Mouse (Mus musculus) bone marrow macrophage, adult 2 months (primary cell): ENCODE results near the gene Abca2. TPM values are rescaled to one million over a fixed set of nuclear protein-coding genes. Genes with fewer than 3 reads are reported as not detected.

ENCODE experiments used
- H3K27ac ChIP-seq: 2 replicates; pipeline ENCODE4 v1.5.1; 2012; ENCODE audit warnings: low read depth, low read length; ENCODE audit not compliant: insufficient read depth
- H3K4me1 ChIP-seq: 2 replicates; pipeline ENCODE4 v1.6.1; 2012; ENCODE audit warnings: low read length; ENCODE audit not compliant: control insufficient read depth, insufficient read depth
- H3K4me3 ChIP-seq: 2 replicates; pipeline ENCODE4 v1.5.1; 2012; ENCODE audit warnings: mild to moderate bottlenecking, low read length, moderate library complexity; ENCODE audit not compliant: insufficient read depth
- CTCF ChIP-seq: IDR thresholded peaks from 2 replicates; pipeline ENCODE4 v1.5.1; 2012; ENCODE audit warnings: low read depth, mild to moderate bottlenecking, low read length, moderate library complexity
- POLR2A ChIP-seq: IDR thresholded peaks from 2 replicates; pipeline ENCODE4 v1.6.1; 2012; ENCODE audit warnings: mild to moderate bottlenecking, low read depth, low read length, borderline replicate concordance
- polyA plus RNA-seq: library from polyadenylated mRNA; stranded (reverse); fragments of >200 nt; gene quantifications from 2 replicates; pipeline ENCODE4 v1.2.4, GENCODE M21; 2012; ENCODE audit not compliant: missing spikeins, insufficient read depth, insufficient read length

Abca2 gene
- polyA plus RNA-seq, 1 experiment: 16.4 TPM

DNA sequence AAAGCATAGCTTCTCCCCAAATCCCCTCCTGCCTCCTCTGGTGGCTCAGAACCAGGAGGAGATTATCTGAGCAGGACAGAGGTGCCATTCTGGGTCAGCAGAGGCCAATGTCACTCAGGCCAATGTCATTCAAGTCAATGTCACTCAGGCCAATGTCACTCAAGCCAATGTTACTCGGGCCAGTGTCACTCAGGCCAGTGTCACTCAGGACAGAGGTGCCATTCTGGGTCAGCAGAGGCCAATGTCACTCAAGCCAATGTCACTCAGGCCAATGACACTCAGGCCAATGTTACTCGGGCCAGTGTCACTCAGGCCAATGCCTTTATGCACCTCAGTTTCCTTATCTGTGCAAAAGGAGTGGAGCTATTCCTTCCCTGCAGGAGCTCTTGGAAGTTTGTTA lies 44.0 kb downstream of the Abca2 start:
- H3K27ac ChIP-seq: no peak overlapping the region

DNA sequence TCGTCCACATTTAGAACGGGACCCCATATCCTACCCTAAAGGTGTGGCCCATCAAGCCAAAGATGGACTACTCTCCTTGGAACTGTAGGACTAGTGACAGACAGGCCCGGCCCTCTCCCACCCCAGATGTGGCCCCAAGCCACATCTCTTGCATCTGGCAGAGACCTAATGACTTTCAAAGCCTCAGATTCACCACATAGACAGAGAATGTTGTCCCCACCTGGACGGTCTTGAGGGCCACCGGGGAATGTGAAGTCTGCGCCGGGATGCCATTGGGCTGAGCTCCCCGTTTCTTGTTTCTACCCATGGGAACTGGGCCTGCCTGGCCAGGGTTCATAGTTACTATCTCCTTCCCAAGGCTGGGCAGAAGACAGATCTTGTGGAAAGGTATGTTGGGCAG lies 49.0 kb downstream of the Abca2 start:
- H3K4me1 ChIP-seq: no peaks in the 10 kb centered on the region; the same call in 1 of the 2 replicates
- TF ChIP-seq POLR2A (no peak), CTCF (no peak)
- H3K4me3 ChIP-seq: no peak overlapping the region
- no peak overlapping the region for H3K27ac ChIP-seq

More for the DNA sequence above, 44.0 kb downstream of the Abca2 start:
- no peak for TF ChIP-seq POLR2A
- no peak for TF ChIP-seq CTCF
- H3K4me3 ChIP-seq: no peak overlapping the region
- H3K4me1 ChIP-seq: no peaks in the 10 kb centered on the region

DNA sequence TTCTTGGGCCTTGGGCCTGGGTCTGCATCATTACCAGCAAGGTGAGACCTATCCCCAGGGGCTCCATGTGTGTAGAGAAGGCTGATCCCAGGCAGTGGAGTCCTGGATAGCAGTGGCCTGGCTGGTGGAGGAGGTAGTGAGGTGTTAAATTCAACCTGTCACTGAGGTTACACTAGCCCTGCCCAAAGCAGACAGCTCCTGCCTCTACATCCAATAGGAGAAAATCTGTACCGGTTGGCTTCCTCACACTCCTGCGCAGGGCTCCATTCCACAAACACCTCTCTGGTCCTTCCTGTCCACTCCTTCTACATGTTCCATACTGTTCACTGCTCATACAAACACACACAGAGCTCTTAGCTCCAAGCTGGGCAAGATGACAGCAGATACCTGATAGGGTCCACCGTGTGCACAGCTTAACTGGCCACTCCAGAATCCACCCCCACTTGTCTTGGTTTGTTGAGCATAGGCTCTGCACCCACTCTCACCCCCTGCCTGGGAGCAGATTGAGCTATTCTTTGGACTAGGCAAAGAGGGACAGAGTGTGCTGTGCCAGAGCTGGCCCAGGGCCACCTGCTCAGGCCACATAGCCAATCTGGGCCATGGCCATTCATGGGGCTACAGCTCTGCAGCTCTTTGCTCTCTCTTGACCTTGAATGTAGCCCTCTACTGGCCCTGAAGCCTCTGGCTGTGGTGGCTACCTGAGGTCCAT lies 49.6 kb downstream of the Abca2 start:
- Histone ChIP-seq H3K4me3 (no peak overlapping the region), H3K27ac (no peak overlapping the region), H3K4me1 (no peaks in the 10 kb centered on the region; the same call in 1 of the 2 replicates)
- no peak for TF ChIP-seq CTCF
- TF ChIP-seq POLR2A: no peak

DNA sequence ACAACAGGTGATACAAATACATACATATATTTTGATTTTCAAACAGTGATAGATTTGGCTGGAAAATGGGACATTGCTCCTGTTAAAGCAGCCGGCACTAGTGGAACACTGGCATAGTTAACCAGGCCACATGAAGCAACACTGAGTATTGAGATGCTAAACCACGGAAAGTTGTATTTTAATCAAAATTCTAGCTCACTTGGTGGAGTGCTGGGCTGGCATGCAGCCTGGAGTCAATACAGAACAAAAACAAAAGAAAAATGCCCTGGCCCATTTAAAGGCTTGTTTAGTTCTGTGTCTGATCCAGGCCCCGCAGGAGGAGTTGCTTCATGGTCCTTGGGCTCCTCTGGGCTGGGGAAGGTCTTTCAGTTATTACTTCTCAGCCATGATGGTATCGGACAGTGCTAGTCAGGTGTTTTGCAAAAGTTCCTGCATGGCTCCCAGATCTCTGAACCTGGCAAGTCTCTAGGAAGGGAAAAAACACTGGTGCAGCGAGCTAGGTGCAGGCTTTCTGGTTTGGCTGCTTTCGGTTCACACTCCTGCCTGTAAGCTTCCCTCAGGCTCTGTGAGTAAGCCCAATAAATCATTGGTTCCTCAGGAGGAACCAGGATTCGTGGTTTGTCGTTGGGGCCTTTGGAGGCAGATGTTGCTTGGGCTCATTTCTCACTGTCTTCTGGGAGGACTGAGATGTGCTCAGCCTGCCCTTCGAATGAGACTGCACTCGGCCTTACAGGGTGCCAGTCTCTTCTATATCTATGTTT lies 51.2 kb downstream of the Abca2 start:
- no peaks in the 10 kb centered on the region; the same call in 1 of the 2 replicates for H3K4me1 ChIP-seq
- no peak overlapping the region for H3K27ac ChIP-seq
- TF ChIP-seq POLR2A (no peak), CTCF (no peak)
- H3K4me3 ChIP-seq: no peak overlapping the region

DNA sequence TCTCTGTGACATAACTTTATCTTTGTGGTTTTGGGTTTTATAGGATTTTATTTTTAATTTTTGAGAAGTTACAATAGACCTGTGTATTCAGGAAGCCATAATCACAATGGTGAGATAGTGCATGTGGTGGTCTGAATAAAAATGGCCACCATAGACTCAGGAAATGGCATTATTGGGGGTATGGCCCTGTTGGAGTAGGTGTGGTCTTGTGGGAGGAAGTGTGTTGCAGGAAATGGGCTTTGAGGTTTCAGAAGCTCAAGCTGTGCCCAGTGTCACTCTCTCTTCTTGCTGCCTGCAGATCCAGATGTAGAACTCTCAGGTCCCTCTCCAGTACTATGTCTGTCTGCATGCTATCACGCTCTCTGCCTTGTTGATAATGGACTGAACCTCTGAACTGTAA lies 52.0 kb downstream of the Abca2 start:
- Histone ChIP-seq H3K4me1 (no peaks in the 10 kb centered on the region; the same call in 1 of the 2 replicates), H3K4me3 (no peak overlapping the region), H3K27ac (no peak overlapping the region)
- no peak for TF ChIP-seq POLR2A
- no peak for TF ChIP-seq CTCF

DNA sequence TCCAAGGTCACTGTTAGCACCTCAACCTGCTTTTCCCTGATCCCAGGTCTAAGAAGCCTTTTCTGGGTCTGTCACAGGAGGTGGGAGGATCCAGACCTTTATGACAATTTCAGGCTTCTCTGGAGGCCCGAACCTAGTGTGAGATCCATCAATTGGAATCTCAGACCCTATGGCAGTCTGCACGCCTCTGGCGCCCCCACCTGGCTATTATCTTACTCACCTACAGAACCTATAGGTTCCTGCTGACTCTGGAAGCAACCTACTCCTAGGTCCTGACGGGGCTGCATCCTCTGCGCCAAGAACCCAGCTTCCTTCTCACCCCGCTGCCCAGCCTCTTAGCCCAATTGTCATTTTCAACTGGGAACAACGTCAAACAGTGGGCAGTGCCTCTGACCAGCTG lies 54.5 kb downstream of the Abca2 start:
- TF ChIP-seq CTCF (peak; percentile 67; the same call in 1 of the 2 replicates), POLR2A (no peak)
- no peak overlapping the region for H3K27ac ChIP-seq
- H3K4me3 ChIP-seq: no peak overlapping the region
- H3K4me1 ChIP-seq: no peaks in the 10 kb centered on the region; the same call in 1 of the 2 replicates

DNA sequence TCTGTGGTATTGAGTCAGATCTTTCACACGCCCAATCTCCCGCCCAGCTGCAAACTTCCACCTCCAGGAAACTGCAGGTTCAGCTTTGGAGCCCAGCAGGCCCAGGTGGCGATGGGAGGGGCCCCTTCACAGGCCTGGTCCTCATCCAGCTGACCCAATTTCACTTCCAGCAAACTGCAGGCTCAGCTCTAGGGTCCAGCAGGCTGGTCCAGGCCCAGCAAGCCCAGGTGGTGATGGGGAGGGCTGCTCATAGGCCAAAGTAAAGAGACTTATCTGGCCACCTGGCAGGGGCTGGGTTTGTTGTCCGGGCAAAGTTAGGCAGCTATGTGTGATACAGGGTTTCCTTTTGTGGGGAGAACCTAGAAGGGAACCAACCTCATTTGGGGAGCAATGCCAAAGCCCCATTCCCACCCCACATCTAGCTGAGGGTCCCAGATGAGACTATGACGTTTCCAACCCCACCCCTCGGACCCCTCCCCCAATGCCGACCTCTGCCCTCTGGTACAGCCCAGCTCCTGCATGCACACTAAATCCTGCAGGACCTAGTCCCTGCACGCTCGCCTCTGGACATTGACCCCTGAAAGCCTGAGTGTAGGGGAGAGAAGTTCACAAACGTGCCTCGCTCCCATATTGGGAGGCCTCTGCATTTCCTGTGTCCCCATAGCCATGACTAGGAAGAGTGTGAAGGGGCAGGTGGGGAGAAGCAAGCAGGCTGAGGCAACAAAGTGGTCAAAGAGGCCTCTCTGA lies 56.6 kb downstream of the Abca2 start:
- Histone ChIP-seq H3K27ac (no peak overlapping the region), H3K4me1 (0 out of 2 replicates have a peak, but pooled peaks cover 3% of the 10 kb centered on the region), H3K4me3 (no peak overlapping the region)
- TF ChIP-seq CTCF: no peak
- no peak for TF ChIP-seq POLR2A

DNA sequence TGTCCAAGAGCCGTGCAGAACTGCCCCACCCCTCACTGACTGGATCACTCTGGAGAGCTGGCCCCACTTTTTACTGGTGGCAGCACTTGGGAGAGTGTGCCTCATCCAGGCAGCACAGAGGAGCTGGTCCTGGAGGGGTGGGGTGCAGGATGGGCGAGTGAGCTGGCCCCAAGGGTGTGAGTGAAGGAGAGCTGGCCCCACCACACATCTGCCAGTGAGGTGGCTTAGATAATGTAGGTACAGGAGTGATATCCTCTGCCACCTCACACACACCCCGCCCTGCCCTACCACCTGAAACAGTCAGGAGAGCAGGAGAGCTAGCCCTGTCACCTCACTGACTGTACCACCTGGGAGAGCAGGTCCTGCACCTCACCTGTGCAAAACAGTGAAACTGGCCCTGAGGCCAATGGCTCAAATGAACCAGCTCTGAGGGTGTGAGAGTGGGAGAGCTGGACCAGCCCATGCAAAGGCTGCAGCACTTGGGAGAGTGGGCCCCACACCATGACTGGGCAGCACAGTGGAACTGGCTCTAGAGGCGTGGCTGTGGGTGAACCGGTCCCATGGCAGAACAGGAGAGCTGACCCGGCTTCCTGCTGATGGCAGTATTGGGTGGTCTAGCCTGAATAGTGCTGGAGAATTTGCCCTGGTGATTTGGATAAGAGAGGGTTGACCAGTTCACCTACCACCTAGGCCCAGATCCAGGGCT lies 59.6 kb downstream of the Abca2 start:
- TF ChIP-seq CTCF (no peak), POLR2A (no peak)
- Histone ChIP-seq H3K27ac (no peak overlapping the region), H3K4me1 (0 out of 2 replicates have a peak, but pooled peaks cover 3% of the 10 kb centered on the region), H3K4me3 (no peak overlapping the region)

DNA sequence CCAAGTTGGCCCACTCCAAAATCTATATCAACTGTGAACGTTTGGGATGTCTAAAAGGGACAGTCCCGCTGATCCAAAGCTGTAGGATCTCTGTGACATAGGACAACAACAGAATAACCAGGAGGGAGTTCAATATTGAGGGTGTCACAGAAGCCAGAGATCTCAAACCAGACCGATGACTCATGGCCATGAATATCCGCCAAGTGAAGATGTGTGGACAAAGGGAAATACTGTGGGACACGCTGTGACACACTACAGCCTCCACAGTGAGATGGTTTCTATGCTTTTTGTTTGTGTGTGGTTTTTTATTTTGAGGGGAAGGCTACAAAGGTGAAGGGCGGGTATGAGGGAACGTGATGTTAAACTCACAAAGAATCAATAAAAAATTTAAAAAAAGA lies 60.2 kb downstream of the Abca2 start:
- Histone ChIP-seq H3K4me1 (0 out of 2 replicates have a peak, but pooled peaks cover 3% of the 10 kb centered on the region), H3K4me3 (no peak overlapping the region), H3K27ac (no peak overlapping the region)
- TF ChIP-seq CTCF (no peak), POLR2A (no peak)

DNA sequence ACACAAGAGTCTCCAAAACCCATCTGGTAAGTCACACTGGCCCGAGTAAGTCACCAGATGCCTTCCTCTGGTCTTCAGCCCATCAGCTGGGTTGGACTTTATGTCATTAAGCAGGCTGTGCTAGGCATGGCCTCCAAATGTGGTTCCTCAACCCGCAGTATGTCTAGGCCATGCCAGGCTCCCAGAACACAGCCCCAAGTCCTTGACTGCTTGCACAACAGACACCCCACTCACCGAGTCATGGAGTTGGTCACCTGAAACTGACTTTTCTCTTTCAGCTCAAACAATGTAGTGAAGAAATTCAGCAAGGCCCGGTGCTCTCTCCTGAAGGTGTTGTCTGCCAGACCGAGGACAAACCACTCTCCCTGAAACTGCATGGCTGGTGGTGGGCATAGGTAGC lies 64.5 kb downstream of the Abca2 start:
- Histone ChIP-seq H3K4me1 (peaks cover 16% of the 10 kb centered on the region), H3K4me3 (no peak overlapping the region), H3K27ac (no peak overlapping the region)
- TF ChIP-seq CTCF: no peak
- no peak for TF ChIP-seq POLR2A
